Mouse (Mus musculus) midbrain, embryonic 16.5 days (tissue): ENCODE data around the gene Pfdn5. TPM values are rescaled to one million over a fixed set of nuclear protein-coding genes. Genes with fewer than 3 reads are reported as not detected.
A peak's percentile ranks its signal among the peaks of the same experiment; 100 is the strongest.
"Not testable (repeated sequence)": the region's sequence is repeated elsewhere in the genome, so short reads cannot be mapped to it uniquely, and the experiment has no call there.

Experiments used
- ATAC-seq: fragments of 200-750 bp; cut with Nextera tagmentation; 2 replicates; pipeline ENCODE4 v1.8.0; 2017; ENCODE audit warnings: moderate TSS enrichment
- H3K27ac ChIP-seq: fragments of 300-500 bp; sonication (generic); 2 replicates; pipeline ENCODE4 v1.5.1; 2014; ENCODE audit warnings: mild to moderate bottlenecking, low read length, mixed read lengths
- H3K27me3 ChIP-seq: fragments of 300-500 bp; sonication (generic); 2 replicates; pipeline ENCODE4 v1.6.1; 2014; ENCODE audit warnings: low read depth, low read length, mixed read lengths; ENCODE audit not compliant: control insufficient read depth, insufficient read depth
- H3K36me3 ChIP-seq: fragments of 300-500 bp; sonication (generic); 2 replicates; pipeline ENCODE4 v1.6.1; 2014; ENCODE audit warnings: mild to moderate bottlenecking, low read length, moderate library complexity, mixed read lengths; ENCODE audit not compliant: control insufficient read depth, insufficient read depth
- H3K4me1 ChIP-seq: fragments of 300-500 bp; sonication (generic); 2 replicates; pipeline ENCODE4 v1.6.1; 2014; ENCODE audit warnings: mild to moderate bottlenecking, low read length, mixed read lengths; ENCODE audit not compliant: control insufficient read depth, insufficient read depth
- H3K4me2 ChIP-seq: fragments of 300-500 bp; sonication (generic); 2 replicates; pipeline ENCODE4 v1.6.1; 2014; ENCODE audit warnings: mild to moderate bottlenecking, low read length, mixed read lengths
- H3K4me3 ChIP-seq: fragments of 300-500 bp; sonication (generic); 2 replicates; pipeline ENCODE4 v1.5.1; 2014; ENCODE audit warnings: low read depth, mild to moderate bottlenecking, low read length, moderate library complexity, mixed read lengths
- H3K9ac ChIP-seq: fragments of 300-500 bp; sonication (generic); 2 replicates; pipeline ENCODE4 v1.6.1; 2014; ENCODE audit warnings: low read depth, low read length, mixed read lengths
- H3K9me3 ChIP-seq: fragments of 300-500 bp; sonication (generic); replicated peaks from 2 replicates; pipeline ENCODE4 v1.6.1; 2014; ENCODE audit warnings: mild to moderate bottlenecking, low read length, mixed read lengths; ENCODE audit not compliant: control insufficient read depth, poor library complexity, severe bottlenecking
- WGBS: fragments of 180-500 bp; shearing (Covaris S2); extraction: QIAGEN DNeasy Blood & Tissue Kit; methylation state at CpG from one replicate; pipeline ENCODE4 v1.1.7; 2014; 5-methylcytosine and 5-hydroxymethylcytosine counted together
- polyA plus RNA-seq: library from polyadenylated mRNA; unstranded; fragments of >200 nt; fragmentation: Nextera tagmentation; extraction: Ambion mirVana; gene quantifications from 2 replicates; pipeline ENCODE4 v1.2.1, GENCODE M21; 2015

Pfdn5 gene
- polyA plus RNA-seq, 1 experiment from 2014 or later: 479 TPM

- H3K4me2 ChIP-seq: peak overlapping the region; percentile 51
- peaks cover 12% of the 10 kb centered on the region for H3K4me1 ChIP-seq
- no peak overlapping the region for H3K9ac ChIP-seq
- no peak for ATAC-seq
- H3K27me3 ChIP-seq: no peaks in the 10 kb centered on the region
- no peak overlapping the region for H3K4me3 ChIP-seq
- WGBS: 82% methylated on average over 12 of the region's 12 CpGs
- H3K9me3 ChIP-seq: no peaks in the 10 kb centered on the region
- no peak overlapping the region for H3K27ac ChIP-seq
- H3K36me3 ChIP-seq: peaks cover 4% of the 10 kb centered on the region
These were observed 1.1 kb upstream of the Pfdn5 start for GRCm38 (mm10) chr15:102324654-102325473.

DNA sequence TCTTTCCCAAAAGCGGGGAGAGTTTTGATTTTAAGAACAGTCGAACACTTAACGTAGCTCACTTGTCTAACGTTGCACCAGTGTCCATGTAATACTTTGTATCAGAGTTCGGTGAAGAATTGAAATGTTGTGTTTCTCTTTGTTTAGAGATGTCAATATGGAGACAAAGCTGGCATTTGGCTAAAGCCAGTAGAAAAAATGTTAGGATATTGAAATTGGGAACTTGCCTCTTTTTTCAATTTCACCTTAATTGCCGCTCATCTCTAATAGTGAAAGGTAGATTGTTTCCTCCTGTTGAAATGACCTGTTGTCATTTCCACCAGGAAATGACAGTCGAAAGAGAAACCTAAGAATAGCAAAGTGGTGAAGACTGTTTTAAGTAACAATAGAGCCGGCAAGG, 976 bp downstream of the Pfdn5 start:
- WGBS: 69% methylated on average over 8 of the region's 8 CpGs
- Histone ChIP-seq H3K4me3 (peak overlapping the region; percentile 88), H3K4me2 (peak overlapping the region; percentile 86), H3K27ac (no peak overlapping the region; the same call in 1 of the 2 replicates), H3K36me3 (peaks cover 4% of the 10 kb centered on the region), H3K9ac (peak overlapping the region; percentile 78), H3K9me3 (no peaks in the 10 kb centered on the region), H3K4me1 (peaks cover 17% of the 10 kb centered on the region), H3K27me3 (no peaks in the 10 kb centered on the region)
- ATAC-seq: no peak

GRCm38 (mm10) chr15:102331610-102332015, 5.7 kb downstream of the Pfdn5 start, which contains the start of gene Myg1:
Gene Myg1 (plus strand): TSS chr15:102331709.
- WGBS: under 1% methylated on average over 30 of the region's 30 CpGs
- H3K36me3 ChIP-seq: peaks cover 13% of the 10 kb centered on the region
- peak within 1 kb of the TSS; percentile 84 for H3K4me3 ChIP-seq
- peak within 1 kb of the TSS; percentile 95 for H3K4me2 ChIP-seq
- H3K27ac ChIP-seq: peak within 1 kb of the TSS; percentile 70
- H3K4me1 ChIP-seq: peaks cover 27% of the 10 kb centered on the region
- peak within 1 kb of the TSS; percentile 87 for H3K9ac ChIP-seq
- no peaks in the 10 kb centered on the region for H3K27me3 ChIP-seq
- ATAC-seq: peak; percentile 96
- H3K9me3 ChIP-seq: no peaks in the 10 kb centered on the region

DNA sequence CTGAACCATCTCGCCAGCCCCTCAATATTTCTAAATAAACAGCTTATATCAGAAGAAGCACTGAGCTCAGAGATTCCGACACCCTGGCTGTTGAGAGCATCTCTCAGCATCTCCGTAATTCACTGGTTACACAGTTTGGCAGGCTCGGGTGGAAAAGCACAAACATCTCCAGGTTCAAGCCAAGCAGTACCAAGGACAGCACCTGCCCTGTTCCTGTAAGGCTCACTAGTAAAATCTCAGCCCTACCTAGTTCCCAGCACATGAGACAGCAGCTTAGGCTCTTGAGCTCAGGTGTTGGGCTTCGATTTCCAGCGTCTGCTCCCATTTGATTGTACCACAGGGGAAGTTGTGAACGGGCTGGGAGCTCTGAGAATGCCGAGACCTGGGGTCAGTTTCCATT, 9.3 kb downstream of the Pfdn5 start:
- Histone ChIP-seq H3K36me3 (peaks cover 26% of the 10 kb centered on the region), H3K4me3 (no peak overlapping the region), H3K4me2 (no peak overlapping the region), H3K27me3 (no peaks in the 10 kb centered on the region), H3K4me1 (peaks cover 19% of the 10 kb centered on the region), H3K9me3 (no peaks in the 10 kb centered on the region), H3K9ac (no peak overlapping the region), H3K27ac (no peak overlapping the region)
- ATAC-seq: no peak
- WGBS: 90% methylated on average over 8 of the region's 8 CpGs

- H3K4me3 ChIP-seq, ATAC-seq, H3K9me3 ChIP-seq, H3K27me3 ChIP-seq, H3K4me2 ChIP-seq, H3K9ac ChIP-seq, H3K27ac ChIP-seq: not testable (repeated sequence)
- H3K4me1 ChIP-seq: peaks cover 19% of the 10 kb centered on the region
- 88% methylated on average over 5 of the region's 5 CpGs for WGBS
- H3K36me3 ChIP-seq: peaks cover 26% of the 10 kb centered on the region
These were observed 10.0 kb downstream of the Pfdn5 start for GRCm38 (mm10) chr15:102335925-102336324.

GRCm38 (mm10) chr15:102336946-102337345, 11.0 kb downstream of the Pfdn5 start:
- 88% methylated on average over 4 of the region's 4 CpGs for WGBS
- Histone ChIP-seq H3K27ac (no peak overlapping the region), H3K36me3 (peaks cover 26% of the 10 kb centered on the region), H3K9me3 (no peaks in the 10 kb centered on the region), H3K4me3 (no peak overlapping the region), H3K4me2 (no peak overlapping the region), H3K27me3 (no peaks in the 10 kb centered on the region), H3K9ac (no peak overlapping the region), H3K4me1 (peaks cover 15% of the 10 kb centered on the region)
- ATAC-seq: no peak

DNA sequence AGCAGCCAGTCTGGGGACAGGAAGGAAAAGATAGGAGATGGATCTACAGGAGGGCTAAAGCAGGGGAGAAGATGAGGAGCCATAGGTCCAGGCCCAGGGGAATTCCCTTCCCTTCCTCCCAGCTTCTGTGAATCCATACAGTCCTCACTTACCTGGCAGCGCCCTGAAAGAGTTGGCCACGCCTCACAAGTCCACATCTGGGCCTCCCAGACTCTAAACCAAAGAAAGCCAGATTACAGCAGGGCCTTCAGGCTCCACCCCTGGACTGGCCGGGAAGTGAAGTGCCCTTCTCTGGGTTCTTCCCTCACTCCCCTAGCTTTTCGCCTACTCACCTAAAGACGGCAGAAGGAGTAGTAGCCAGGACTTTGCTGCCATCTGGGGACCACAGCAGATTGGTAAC, 13.7 kb downstream of the Pfdn5 start:
- Histone ChIP-seq H3K4me1 (no peaks in the 10 kb centered on the region), H3K27ac (no peak overlapping the region), H3K9ac (no peak overlapping the region), H3K36me3 (peaks cover 20% of the 10 kb centered on the region), H3K4me3 (no peak overlapping the region), H3K9me3 (no peaks in the 10 kb centered on the region), H3K4me2 (no peak overlapping the region), H3K27me3 (no peaks in the 10 kb centered on the region)
- 76% methylated on average over 5 of the region's 5 CpGs for WGBS
- ATAC-seq: no peak

- no peaks in the 10 kb centered on the region for H3K4me1 ChIP-seq
- H3K4me2 ChIP-seq: no peak overlapping the region
- WGBS: 7% methylated on average over 1 of the region's 1 CpGs
- H3K9ac ChIP-seq: no peak overlapping the region
- H3K4me3 ChIP-seq: no peak overlapping the region
- no peaks in the 10 kb centered on the region for H3K9me3 ChIP-seq
- no peak for ATAC-seq
- H3K27ac ChIP-seq: no peak overlapping the region
- peaks cover 17% of the 10 kb centered on the region for H3K36me3 ChIP-seq
- H3K27me3 ChIP-seq: no peaks in the 10 kb centered on the region
These were observed 15.7 kb downstream of the Pfdn5 start for GRCm38 (mm10) chr15:102341580-102341979.

DNA sequence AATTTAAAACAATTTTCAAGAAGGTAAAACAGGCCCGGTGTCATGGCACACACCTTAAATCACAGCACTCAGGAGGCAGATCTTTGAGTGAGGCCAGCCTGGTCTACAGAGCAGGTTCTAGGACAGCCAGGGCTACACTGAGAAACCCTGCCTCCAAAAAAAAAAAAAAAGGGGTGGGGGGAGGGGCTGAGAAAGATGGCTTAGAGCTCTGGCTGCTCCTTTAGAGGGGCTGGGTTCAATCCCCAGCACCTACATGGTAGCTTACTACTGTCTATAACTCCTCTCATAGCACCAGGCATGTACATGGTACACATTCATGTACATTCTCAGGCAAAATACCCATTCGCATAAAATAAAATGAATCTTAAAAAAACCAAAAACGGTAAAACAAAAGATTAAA, 18.6 kb downstream of the Pfdn5 start:
- H3K4me1 ChIP-seq: no peaks in the 10 kb centered on the region
- H3K27me3 ChIP-seq: no peaks in the 10 kb centered on the region
- H3K9ac ChIP-seq: no peak overlapping the region
- peaks cover 3% of the 10 kb centered on the region for H3K36me3 ChIP-seq
- no peak for ATAC-seq
- no peak overlapping the region for H3K4me3 ChIP-seq
- WGBS: 94% methylated on average over 3 of the region's 3 CpGs
- no peak overlapping the region for H3K27ac ChIP-seq
- H3K4me2 ChIP-seq: no peak overlapping the region
- no peaks in the 10 kb centered on the region for H3K9me3 ChIP-seq
